Mouse (Mus musculus) erythroblast, adult 5-6 weeks (primary cell): ENCODE measurements around the gene Gtf2i. TPM values are rescaled to one million over a fixed set of nuclear protein-coding genes. Genes with fewer than 3 reads are reported as not detected.

Experiments
- ATAC-seq: replicated peaks from 2 replicates; pipeline ENCODE4 v1.8.0; 2016; ENCODE audit warnings: moderate number of reproducible peaks, mild to moderate bottlenecking, moderate TSS enrichment, inconsistent platforms; ENCODE audit not compliant: poor library complexity, low FRiP score, severe bottlenecking
- total RNA-seq, 2 experiments: library from RNA; stranded (forward) in 1 of 2; stranded (reverse) in 1 of 2; fragments of 150-400 nt in 1 of 2; fragments of 200-764, 138-1000 nt in 1 of 2; gene quantifications; 2 replicates each; pipeline versions ENCODE4 v1.2.3 to v1.2.4; 2015 to 2017; ENCODE audit warnings: low replicate concordance in 2 of 2

Gtf2i gene
- total RNA-seq, 2 experiments from 2014 or later = 9.0 to 11.2 TPM

DNA sequence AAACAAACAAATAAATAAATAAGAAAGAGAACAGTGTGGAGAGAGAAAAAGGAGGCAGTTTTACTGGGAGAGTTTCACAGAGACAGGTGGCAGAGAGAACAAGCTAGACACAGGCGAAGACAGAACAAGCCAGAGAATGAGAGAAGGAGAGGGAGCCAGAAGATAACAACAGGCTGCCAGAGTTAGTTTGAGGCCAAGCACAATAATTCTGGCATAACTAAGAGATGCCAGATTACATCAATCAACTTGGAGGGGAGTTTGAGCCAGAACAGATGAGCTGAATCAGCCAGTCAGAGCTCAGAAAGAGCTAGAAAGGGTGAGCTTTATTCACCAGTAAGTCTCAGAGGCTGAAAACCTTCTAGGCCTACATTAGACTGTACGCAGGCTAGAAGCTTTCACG is 64.0 kb downstream of the Gtf2i start:
- ATAC-seq = no peak

DNA sequence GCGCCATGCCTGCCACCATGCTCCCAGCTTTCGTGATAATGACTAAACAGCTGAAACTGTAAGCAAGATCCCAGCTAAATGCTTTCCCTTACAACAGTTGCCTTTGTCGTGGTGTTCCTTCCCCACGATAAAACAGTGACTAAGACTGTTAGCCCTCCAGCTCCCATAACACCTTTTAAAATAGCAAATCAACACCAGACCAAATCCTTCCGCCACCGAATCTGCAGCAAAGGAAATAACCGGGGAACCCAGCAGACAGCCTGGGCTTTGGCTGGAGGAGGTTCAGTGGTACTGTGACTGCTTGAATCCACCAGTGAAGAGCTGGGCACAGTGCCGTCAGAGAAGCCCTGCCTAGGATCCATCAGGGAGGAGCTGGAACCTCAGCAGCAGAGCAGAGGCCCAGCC is 65.3 kb downstream of the Gtf2i start:
- ATAC-seq = no peak

- no peak for ATAC-seq
These were observed 65.8 kb downstream of the Gtf2i start for GRCm38 (mm10) chr5:134248608-134249244.

DNA sequence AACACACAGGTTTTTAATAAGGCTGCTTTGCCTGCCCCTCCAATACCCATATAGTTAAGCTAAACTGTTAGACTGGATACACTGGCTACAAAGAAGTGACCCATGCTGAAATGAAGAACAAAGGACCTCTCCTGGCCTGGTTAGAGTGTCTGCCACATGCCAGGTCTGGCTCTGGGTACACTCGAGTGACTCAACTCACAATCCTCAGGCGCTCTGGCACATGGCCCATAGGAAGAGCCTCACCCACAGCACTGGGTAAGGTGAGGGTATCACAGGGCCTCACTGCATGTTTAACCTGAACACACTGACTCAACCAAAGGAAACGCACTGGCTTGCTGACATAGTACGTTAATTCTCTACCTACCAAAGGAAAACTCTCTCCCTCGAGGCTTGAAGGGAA is 68.4 kb downstream of the Gtf2i start:
- no peak for ATAC-seq

DNA sequence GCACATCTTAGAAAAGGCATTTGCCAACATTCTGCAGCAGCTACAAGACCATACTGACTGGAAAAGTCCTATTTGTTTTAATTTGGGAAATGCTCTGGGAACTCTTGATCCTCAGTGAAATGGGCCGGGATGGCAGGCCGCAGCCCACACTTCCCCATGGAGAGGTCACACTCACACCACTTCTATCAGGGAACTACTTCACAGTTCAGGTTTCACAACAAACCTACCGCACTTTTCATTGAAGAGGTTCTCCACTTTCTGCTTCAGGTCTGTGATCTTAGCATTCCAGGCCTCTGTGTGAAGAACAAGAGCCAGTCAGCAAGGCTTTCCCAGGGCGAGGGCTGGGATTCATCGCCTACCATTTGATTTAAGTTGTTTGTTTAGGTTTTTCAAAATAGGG is 69.7 kb downstream of the Gtf2i start:
- ATAC-seq = no peak

DNA sequence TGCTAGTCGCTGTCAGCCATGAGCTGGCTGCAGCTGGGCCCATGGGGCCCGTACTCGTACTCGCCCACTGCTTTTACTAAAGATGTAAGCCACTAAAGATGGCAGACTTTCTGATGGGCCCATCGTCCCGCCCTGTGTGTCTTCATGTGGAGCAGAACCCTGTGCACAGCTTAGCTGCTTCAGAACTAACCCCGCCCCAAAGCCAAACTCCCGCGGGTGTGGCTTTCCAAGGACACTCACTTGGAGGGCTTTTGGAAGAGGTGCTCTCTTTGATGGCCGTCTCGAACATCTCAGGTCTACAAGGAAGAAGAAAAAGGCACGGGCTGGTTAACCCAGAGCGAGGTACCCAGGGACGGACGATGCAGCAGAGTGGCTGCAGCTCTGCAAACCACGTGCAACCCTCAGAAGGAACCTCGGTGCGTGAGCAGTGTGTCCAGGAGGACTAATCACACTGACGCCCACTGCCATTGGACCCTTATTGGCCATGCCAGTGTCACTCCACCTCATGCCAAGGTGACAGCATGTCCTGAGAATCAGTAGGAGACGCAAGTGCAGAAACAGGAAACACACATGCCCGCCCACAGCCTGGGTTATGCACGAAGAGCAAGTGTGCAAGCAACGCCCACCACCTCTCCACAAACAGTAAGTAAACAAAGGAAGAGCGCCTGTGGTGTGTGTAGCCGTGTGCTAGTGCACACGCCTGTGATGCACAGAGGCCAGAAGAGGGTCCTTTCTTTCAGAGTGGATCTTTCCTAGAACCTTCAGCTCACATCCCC is 70.7 kb downstream of the Gtf2i start:
- ATAC-seq = no peak

DNA sequence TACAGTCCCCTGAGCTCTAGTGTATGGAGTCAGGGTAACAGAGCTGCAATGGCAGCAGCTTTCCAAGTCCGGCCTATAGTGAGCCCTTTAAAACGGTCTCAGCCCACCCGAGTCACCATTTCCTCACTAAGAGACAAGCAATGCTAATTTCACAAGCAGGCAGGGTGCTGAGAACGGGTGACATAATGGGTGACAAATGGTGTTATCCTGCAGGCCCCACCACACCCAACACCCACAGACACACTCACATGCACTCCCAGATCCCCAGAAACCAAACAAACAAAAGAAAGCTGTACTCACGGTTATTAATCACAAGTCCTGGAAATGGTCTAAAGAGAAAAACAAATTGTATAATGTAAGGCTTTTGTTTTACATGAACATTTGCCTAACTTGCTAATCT is 72.7 kb downstream of the Gtf2i start:
- ATAC-seq = no peak

- no peak for ATAC-seq
These were observed 76.4 kb downstream of the Gtf2i start for GRCm38 (mm10) chr5:134237936-134238760.

DNA sequence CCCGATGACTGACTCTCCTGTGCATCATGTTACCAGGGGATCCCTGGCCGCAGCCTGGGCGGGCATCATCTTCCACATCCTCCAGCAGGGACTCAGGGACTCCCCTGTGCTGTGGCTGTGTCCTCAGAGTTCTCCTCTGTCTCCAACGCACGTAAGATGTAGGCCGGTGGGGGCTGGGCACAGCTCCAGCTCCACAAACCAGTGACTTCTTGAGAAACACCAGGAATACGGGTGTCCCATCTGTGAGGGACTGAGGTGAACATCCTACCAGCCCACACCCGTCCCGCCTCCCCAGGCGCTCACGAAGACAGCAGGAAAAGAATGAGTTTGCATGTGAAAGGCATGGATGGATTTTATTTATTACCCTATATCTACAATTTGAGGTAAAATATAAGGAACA is 77.1 kb downstream of the Gtf2i start:
- no peak for ATAC-seq

GRCm38 (mm10) chr5:134236796-134237195 is 77.8 kb downstream of the Gtf2i start:
- no peak for ATAC-seq

GRCm38 (mm10) chr5:134236241-134236640 is 78.3 kb downstream of the Gtf2i start:
- no peak for ATAC-seq

GRCm38 (mm10) chr5:134235111-134235510 is 79.4 kb downstream of the Gtf2i start:
- ATAC-seq = no peak

GRCm38 (mm10) chr5:134234205-134234604 is 80.4 kb downstream of the Gtf2i start:
- ATAC-seq = no peak

DNA sequence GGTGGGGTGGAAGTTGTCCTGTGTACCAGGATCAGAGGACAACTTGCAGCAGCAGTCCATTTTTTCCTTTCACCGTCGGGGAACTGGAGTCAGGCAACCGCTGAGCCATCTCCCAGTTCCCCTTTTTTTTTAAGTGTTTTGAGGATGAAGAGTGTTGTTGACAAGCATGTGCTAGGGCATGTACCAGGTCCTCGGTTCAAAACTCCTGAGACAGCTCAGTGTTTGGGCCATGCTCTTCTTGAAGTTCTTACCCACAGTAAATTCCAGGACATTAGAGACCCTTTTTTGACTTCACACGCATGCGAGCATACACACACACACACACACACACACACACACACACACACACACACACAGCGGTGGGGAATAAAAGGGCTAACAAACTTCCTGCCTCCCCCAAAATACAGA is 81.3 kb downstream of the Gtf2i start:
- no peak for ATAC-seq

- ATAC-seq = no peak
These were observed 82.0 kb downstream of the Gtf2i start for GRCm38 (mm10) chr5:134232568-134232967.

GRCm38 (mm10) chr5:134232111-134232510 is 82.4 kb downstream of the Gtf2i start:
- ATAC-seq = no peak

DNA sequence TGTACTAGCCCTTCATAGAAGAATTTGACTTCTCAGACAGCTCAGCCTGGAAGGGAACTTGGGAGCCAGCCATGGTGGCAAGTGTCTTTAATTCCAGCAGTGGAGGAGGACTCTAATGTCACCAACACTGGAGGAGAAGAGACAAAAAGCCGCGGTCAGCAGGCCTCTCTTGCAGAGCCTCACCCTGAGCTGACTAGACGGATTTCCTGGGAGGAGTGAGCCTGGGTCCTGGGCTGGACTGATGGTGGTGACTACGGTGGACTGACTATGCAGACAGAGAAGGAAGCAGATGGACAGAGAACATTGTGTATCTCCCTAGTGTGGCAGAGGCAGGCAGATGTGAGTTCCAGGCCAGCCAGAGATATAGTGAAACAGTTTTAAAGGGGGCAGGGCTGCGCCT is 83.2 kb downstream of the Gtf2i start:
- no peak for ATAC-seq

- no peak for ATAC-seq
These were observed 85.2 kb downstream of the Gtf2i start, which contains the start of gene Ncf1 for GRCm38 (mm10) chr5:134229391-134229790. Gene Ncf1 (minus strand): TSS chr5:134229625.

DNA sequence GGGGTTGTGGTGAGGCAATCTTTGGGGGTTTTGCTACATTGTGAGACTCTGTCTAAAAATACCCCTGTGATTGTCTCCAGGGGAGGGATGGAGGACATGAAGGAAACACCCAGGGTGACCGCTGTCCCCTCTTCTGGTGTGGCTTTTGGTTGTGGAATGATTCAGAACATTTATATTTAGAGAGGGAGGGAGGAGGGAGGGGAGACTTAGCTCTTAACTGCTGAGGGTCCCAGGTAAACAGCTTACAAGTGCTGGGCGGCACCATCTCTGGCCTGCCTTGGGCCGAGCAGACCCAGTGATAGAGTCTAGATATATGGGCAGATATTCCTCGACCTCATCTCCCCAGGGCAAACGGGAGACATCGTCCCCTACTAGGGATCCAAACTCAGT is 86.3 kb downstream of the Gtf2i start:
- no peak for ATAC-seq

- ATAC-seq = no peak
These were observed 86.8 kb downstream of the Gtf2i start for GRCm38 (mm10) chr5:134227574-134228248.
